Mouse (Mus musculus) stomach, embryonic 14.5 days (tissue): Measurements from ENCODE around the gene Gpam. TPM values are rescaled to one million over a fixed set of nuclear protein-coding genes. Genes with fewer than 3 reads are reported as not detected.

Source experiments
- ATAC-seq: fragments of 200-750 bp; cut with Nextera tagmentation; 2 replicates; pipeline ENCODE4 v1.8.0; 2017; ENCODE audit warnings: low read depth, moderate TSS enrichment; ENCODE audit not compliant: insufficient number of reproducible peaks, insufficient read depth, low FRiP score
- H3K27ac ChIP-seq: fragments of 300-500 bp; sonication (generic); 2 replicates; pipeline ENCODE4 v1.5.1; 2014; ENCODE audit warnings: mild to moderate bottlenecking, low read length, moderate library complexity, mixed read lengths
- H3K27me3 ChIP-seq: fragments of 300-500 bp; sonication (generic); 2 replicates; pipeline ENCODE4 v1.6.1; 2014; ENCODE audit warnings: low read length, control low read depth, mixed read lengths; ENCODE audit not compliant: control insufficient read depth, insufficient read depth
- H3K36me3 ChIP-seq: fragments of 300-500 bp; sonication (generic); 2 replicates; pipeline ENCODE4 v1.6.1; 2014; ENCODE audit warnings: mild to moderate bottlenecking, control low read depth, low read length, moderate library complexity, mixed read lengths; ENCODE audit not compliant: control insufficient read depth, insufficient read depth
- H3K4me1 ChIP-seq: fragments of 300-500 bp; sonication (generic); 2 replicates; pipeline ENCODE4 v1.6.1; 2014; ENCODE audit warnings: low read length, control low read depth, mixed read lengths; ENCODE audit not compliant: control insufficient read depth, insufficient read depth
- H3K4me2 ChIP-seq: fragments of 300-500 bp; sonication (generic); replicated peaks from 2 replicates; pipeline ENCODE4 v1.6.1; 2014; ENCODE audit warnings: low read depth, low read length, control low read depth
- H3K4me3 ChIP-seq: fragments of 300-500 bp; sonication (generic); 2 replicates; pipeline ENCODE4 v1.5.1; 2014; ENCODE audit warnings: low read depth, low read length, control low read depth
- H3K9ac ChIP-seq: fragments of 300-500 bp; sonication (generic); replicated peaks from 2 replicates; pipeline ENCODE4 v1.6.1; 2014; ENCODE audit warnings: low read depth, mild to moderate bottlenecking, control low read depth, low read length, moderate library complexity, mixed read lengths
- H3K9me3 ChIP-seq: fragments of 300-500 bp; sonication (generic); 2 replicates; pipeline ENCODE4 v1.6.1; 2016; ENCODE audit warnings: low read depth, low read length, control low read depth; ENCODE audit not compliant: control insufficient read depth
- WGBS: fragments of 180-500 bp; shearing (Covaris S2); extraction: QIAGEN DNeasy Blood & Tissue Kit; methylation state at CpG from one replicate; pipeline ENCODE4 v1.1.7; 2014; 5-methylcytosine and 5-hydroxymethylcytosine counted together
- polyA plus RNA-seq: library from polyadenylated mRNA; unstranded; fragments of >200 nt; fragmentation: Nextera tagmentation; extraction: Ambion mirVana; gene quantifications from 2 replicates; pipeline ENCODE4 v1.2.1, GENCODE M21; 2014

Gene Gpam
- polyA plus RNA-seq, 1 experiment from 2014 or later, result 16.6 TPM

- no peaks in the 10 kb centered on the region for H3K9me3 ChIP-seq
- H3K27ac ChIP-seq, result no peak overlapping the region
- no peaks in the 10 kb centered on the region for H3K27me3 ChIP-seq
- 82% methylated on average over 4 of the region's 4 CpGs for WGBS
- peaks cover 78% of the 10 kb centered on the region for H3K36me3 ChIP-seq
- no peaks in the 10 kb centered on the region for H3K4me1 ChIP-seq
- ATAC-seq, result no peak
- no peak overlapping the region for H3K4me3 ChIP-seq
- H3K4me2 ChIP-seq, result no peak overlapping the region
- no peak overlapping the region for H3K9ac ChIP-seq
Observed at GRCm38 (mm10) chr19:55084971-55085856, 41.8 kb downstream of the Gpam start.

- no peak overlapping the region for H3K9ac ChIP-seq
- no peak overlapping the region for H3K4me3 ChIP-seq
- no peaks in the 10 kb centered on the region for H3K4me1 ChIP-seq
- H3K9me3 ChIP-seq, result no peaks in the 10 kb centered on the region
- peaks cover 62% of the 10 kb centered on the region for H3K36me3 ChIP-seq
- no peaks in the 10 kb centered on the region for H3K27me3 ChIP-seq
- ATAC-seq, result no peak
- 85% methylated on average over 8 of the region's 8 CpGs for WGBS
- H3K4me2 ChIP-seq, result no peak overlapping the region
- no peak overlapping the region for H3K27ac ChIP-seq
Observed at GRCm38 (mm10) chr19:55076822-55077221, 50.2 kb downstream of the Gpam start.

- ATAC-seq, result no peak
- H3K27me3 ChIP-seq, result no peaks in the 10 kb centered on the region
- H3K36me3 ChIP-seq, result peaks cover 63% of the 10 kb centered on the region
- 87% methylated on average over 3 of the region's 3 CpGs for WGBS
- no peak overlapping the region for H3K27ac ChIP-seq
- H3K4me3 ChIP-seq, result no peak overlapping the region
- H3K9ac ChIP-seq, result no peak overlapping the region
- no peaks in the 10 kb centered on the region for H3K9me3 ChIP-seq
- no peaks in the 10 kb centered on the region for H3K4me1 ChIP-seq
- H3K4me2 ChIP-seq, result no peak overlapping the region
Observed at GRCm38 (mm10) chr19:55073004-55073403, 54.0 kb downstream of the Gpam start.

- H3K4me3 ChIP-seq, result no peak overlapping the region
- H3K9me3 ChIP-seq, result no peaks in the 10 kb centered on the region
- 86% methylated on average over 8 of the region's 8 CpGs for WGBS
- H3K4me1 ChIP-seq, result no peaks in the 10 kb centered on the region
- H3K36me3 ChIP-seq, result peaks cover 33% of the 10 kb centered on the region
- H3K27me3 ChIP-seq, result no peaks in the 10 kb centered on the region
- no peak overlapping the region for H3K9ac ChIP-seq
- H3K4me2 ChIP-seq, result no peak overlapping the region
- no peak overlapping the region for H3K27ac ChIP-seq
- ATAC-seq, result no peak
Observed at GRCm38 (mm10) chr19:55069054-55069453, 58.0 kb downstream of the Gpam start.

- Histone ChIP-seq H3K4me1 (peaks cover 2% of the 10 kb centered on the region; the same call in 1 of the 2 replicates), H3K4me2 (no peak overlapping the region), H3K9me3 (peaks cover 8% of the 10 kb centered on the region; the same call in 1 of the 2 replicates), H3K27ac (no peak overlapping the region), H3K9ac (no peak overlapping the region), H3K27me3 (no peaks in the 10 kb centered on the region), H3K4me3 (no peak overlapping the region), H3K36me3 (peaks cover 5% of the 10 kb centered on the region; the same call in 1 of the 2 replicates)
- WGBS, result 21% methylated on average over 6 of the region's 6 CpGs
- peak; percentile 70; the same call in 1 of the 2 replicates for ATAC-seq
Observed at GRCm38 (mm10) chr19:55063272-55063671, 63.8 kb downstream of the Gpam start.

- Histone ChIP-seq H3K9me3 (peaks cover 8% of the 10 kb centered on the region; the same call in 1 of the 2 replicates), H3K4me1 (peaks cover 2% of the 10 kb centered on the region; the same call in 1 of the 2 replicates), H3K4me3 (no peak overlapping the region), H3K27ac (no peak overlapping the region), H3K27me3 (no peaks in the 10 kb centered on the region), H3K9ac (no peak overlapping the region), H3K4me2 (no peak overlapping the region), H3K36me3 (peaks cover 3% of the 10 kb centered on the region; the same call in 1 of the 2 replicates)
- 78% methylated on average over 8 of the region's 8 CpGs for WGBS
- no peak for ATAC-seq
Observed at GRCm38 (mm10) chr19:55062501-55062900, 64.5 kb downstream of the Gpam start.

- Histone ChIP-seq H3K4me1 (peaks cover 2% of the 10 kb centered on the region; the same call in 1 of the 2 replicates), H3K9me3 (peaks cover 8% of the 10 kb centered on the region; the same call in 1 of the 2 replicates), H3K27me3 (no peaks in the 10 kb centered on the region), H3K9ac (no peak overlapping the region), H3K36me3 (peaks cover 3% of the 10 kb centered on the region; the same call in 1 of the 2 replicates), H3K4me3 (no peak overlapping the region), H3K27ac (no peak overlapping the region), H3K4me2 (no peak overlapping the region)
- no peak for ATAC-seq
- 20% methylated on average over 5 of the region's 5 CpGs for WGBS
Observed at GRCm38 (mm10) chr19:55061951-55062350, 65.1 kb downstream of the Gpam start.

GRCm38 (mm10) chr19:55061447-55061901 lies 65.6 kb downstream of the Gpam start:
- H3K4me3 ChIP-seq, result peak overlapping the region; percentile 0; the same call in 1 of the 2 replicates
- ATAC-seq, result peak; percentile 21; the same call in 1 of the 2 replicates
- no peak overlapping the region for H3K27ac ChIP-seq
- WGBS, result 8% methylated on average over 14 of the region's 14 CpGs
- H3K4me2 ChIP-seq, result peak overlapping the region; percentile 47
- H3K4me1 ChIP-seq, result peaks cover 2% of the 10 kb centered on the region; the same call in 1 of the 2 replicates
- H3K36me3 ChIP-seq, result peaks cover under 1% of the 10 kb centered on the region; the same call in 1 of the 2 replicates
- H3K9ac ChIP-seq, result no peak overlapping the region
- peaks cover 8% of the 10 kb centered on the region; the same call in 1 of the 2 replicates for H3K9me3 ChIP-seq
- no peaks in the 10 kb centered on the region for H3K27me3 ChIP-seq
